Mouse (Mus musculus): ENCODE data around the gene Itgb3bp.

GRCm38 (mm10) chr4:99724331-99724730, 205.3 kb downstream of the Itgb3bp start:
- no peak for TF ChIP-seq CTCF (IDR thresholded peaks at IDR 0.05; ENCODE audit: borderline replicate concordance, control insufficient read depth, extremely low read depth, insufficient read depth, low read length, poor library complexity)
- no peak for TF ChIP-seq POLR2A (IDR thresholded peaks at IDR 0.05; ENCODE audit: control insufficient read depth, extremely low read depth, insufficient read depth, low read length, poor library complexity)

All from thymus, adult 2 months (tissue).